Mouse (Mus musculus) kidney, postnatal 0 days (tissue): ENCODE measurements around the gene Zfp12. TPM values are rescaled to one million over a fixed set of nuclear protein-coding genes. Genes with fewer than 3 reads are reported as not detected.

Experiments used
- ATAC-seq: fragments of 200-750 bp; cut with Nextera tagmentation; replicated peaks from 2 replicates; pipeline ENCODE4 v1.8.0; 2017; ENCODE audit warnings: low read depth, moderate number of reproducible peaks, moderate TSS enrichment, moderate library complexity; ENCODE audit not compliant: low FRiP score
- DNase-seq: peaks from one replicate; pipeline ENCODE4 v3.0.0-alpha.2; 2016; ENCODE audit warnings: low spot score
- H3K27ac ChIP-seq: fragments of 300-500 bp; sonication (generic); 2 replicates; pipeline ENCODE4 v1.5.1; 2014; ENCODE audit warnings: mild to moderate bottlenecking
- H3K27me3 ChIP-seq: fragments of 300-500 bp; sonication (generic); 2 replicates; pipeline ENCODE4 v1.6.1; 2014; ENCODE audit warnings: low read length, mixed read lengths; ENCODE audit not compliant: insufficient read depth
- H3K36me3 ChIP-seq: fragments of 300-500 bp; sonication (generic); 2 replicates; pipeline ENCODE4 v1.6.1; 2014; ENCODE audit warnings: low read length, mixed read lengths; ENCODE audit not compliant: insufficient read depth
- H3K4me1 ChIP-seq: fragments of 300-500 bp; sonication (generic); replicated peaks from 2 replicates; pipeline ENCODE4 v1.6.1; 2014; ENCODE audit warnings: antibody characterized with exemption, low read length, mixed read lengths; ENCODE audit not compliant: insufficient read depth
- H3K4me2 ChIP-seq: fragments of 300-500 bp; sonication (generic); 2 replicates; pipeline ENCODE4 v1.6.1; 2014; ENCODE audit warnings: mild to moderate bottlenecking, low read length, moderate library complexity, mixed read lengths
- H3K4me3 ChIP-seq: fragments of 300-500 bp; sonication (generic); replicated peaks from 2 replicates; pipeline ENCODE4 v1.5.1; 2014; ENCODE audit warnings: low read depth, low read length
- H3K9ac ChIP-seq: fragments of 300-500 bp; sonication (generic); 2 replicates; pipeline ENCODE4 v1.6.1; 2014; ENCODE audit warnings: low read depth, low read length
- H3K9me3 ChIP-seq: fragments of 300-500 bp; sonication (generic); replicated peaks from 2 replicates; pipeline ENCODE4 v1.6.1; 2016; ENCODE audit warnings: low read length, inconsistent platforms, mixed read lengths
- CTCF ChIP-seq: IDR thresholded peaks from 2 replicates; pipeline ENCODE4 v1.5.1; 2016; ENCODE audit warnings: antibody characterized with exemption, low read depth, mild to moderate bottlenecking, moderate library complexity
- WGBS: fragments of 180-500 bp; shearing (Covaris S2); extraction: QIAGEN DNeasy Blood & Tissue Kit; methylation state at CpG from one replicate; pipeline ENCODE4 v1.1.7; 2014; 5-methylcytosine and 5-hydroxymethylcytosine counted together
- polyA plus RNA-seq: library from polyadenylated mRNA; unstranded; fragments of >200 nt; fragmentation: Nextera tagmentation; extraction: Ambion mirVana; gene quantifications from 2 replicates; pipeline ENCODE4 v1.2.1, GENCODE M21; 2015

The Zfp12 gene
- polyA plus RNA-seq, 1 experiment from 2014 or later, result 9.9 TPM

DNA sequence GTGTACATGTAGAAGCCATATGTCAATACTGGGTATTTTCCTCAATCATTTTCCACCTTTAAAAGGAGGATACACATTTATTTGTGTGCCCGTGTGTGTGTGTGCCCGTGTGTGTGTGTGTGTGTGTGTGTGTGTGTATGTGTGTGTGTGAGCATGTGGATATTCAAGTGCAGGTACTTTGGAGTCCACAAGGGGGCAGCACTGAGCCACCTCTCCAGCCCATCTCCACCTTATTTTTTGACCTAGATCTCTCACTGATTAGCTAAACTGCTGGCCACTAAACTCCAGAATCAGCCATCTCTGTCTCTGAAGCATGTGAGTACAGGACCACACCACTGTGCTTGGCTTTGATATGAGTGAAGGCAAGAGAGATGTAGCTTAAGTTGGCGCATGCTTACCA is 59.9 kb downstream of the Zfp12 start:
- Histone ChIP-seq H3K4me1 (peaks cover 10% of the 10 kb centered on the region; the same call in 1 of the 2 replicates), H3K36me3 (0 out of 2 replicates have a peak, but pooled peaks cover 3% of the 10 kb centered on the region), H3K27ac (no peak overlapping the region), H3K27me3 (peaks cover 16% of the 10 kb centered on the region; the same call in 1 of the 2 replicates), H3K4me2 (no peak overlapping the region), H3K9ac (no peak overlapping the region), H3K9me3 (no peaks in the 10 kb centered on the region), H3K4me3 (no peak overlapping the region)
- ATAC-seq (no peak), DNase-seq (no peak)
- TF ChIP-seq CTCF, result peak; percentile 49
- WGBS, result 96% methylated on average over 3 of the region's 3 CpGs

DNA sequence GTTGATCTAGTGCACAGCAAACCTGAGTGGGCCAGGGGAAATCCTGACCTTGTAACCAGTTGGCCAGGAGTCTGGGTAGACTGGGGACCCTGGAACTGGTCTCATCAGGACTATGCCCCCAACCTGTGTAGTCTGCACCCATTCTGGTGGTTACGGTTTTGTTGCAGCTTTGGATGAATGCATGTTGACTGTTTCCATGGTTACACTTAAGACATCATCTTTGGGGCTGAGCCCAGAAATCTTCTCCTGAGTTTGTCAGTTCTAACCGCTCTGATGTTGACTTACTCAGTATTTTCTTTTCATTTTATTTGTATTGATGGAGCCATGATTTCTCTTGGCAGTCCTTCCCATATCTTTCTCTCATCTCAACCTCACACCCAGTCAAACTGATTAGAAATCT is 60.4 kb downstream of the Zfp12 start:
- H3K27ac ChIP-seq, result no peak overlapping the region
- peaks cover 16% of the 10 kb centered on the region; the same call in 1 of the 2 replicates for H3K27me3 ChIP-seq
- H3K36me3 ChIP-seq, result 0 out of 2 replicates have a peak, but pooled peaks cover 3% of the 10 kb centered on the region
- TF ChIP-seq CTCF, result no peak
- WGBS, result 81% methylated on average over 2 of the region's 2 CpGs
- no peaks in the 10 kb centered on the region for H3K9me3 ChIP-seq
- no peak overlapping the region for H3K4me3 ChIP-seq
- ATAC-seq (no peak), DNase-seq (no peak)
- no peak overlapping the region for H3K4me2 ChIP-seq
- H3K4me1 ChIP-seq, result peaks cover 10% of the 10 kb centered on the region; the same call in 1 of the 2 replicates
- no peak overlapping the region for H3K9ac ChIP-seq

- peaks cover 8% of the 10 kb centered on the region; the same call in 1 of the 2 replicates for H3K4me1 ChIP-seq
- no peak overlapping the region for H3K27ac ChIP-seq
- ATAC-seq (no peak), DNase-seq (no peak)
- no peak for TF ChIP-seq CTCF
- no peaks in the 10 kb centered on the region for H3K9me3 ChIP-seq
- H3K27me3 ChIP-seq, result 0 out of 2 replicates have a peak, but pooled peaks cover 7% of the 10 kb centered on the region
- H3K36me3 ChIP-seq, result peaks cover 19% of the 10 kb centered on the region
- no peak overlapping the region for H3K4me3 ChIP-seq
- 87% methylated on average over 9 of the region's 9 CpGs for WGBS
- no peak overlapping the region for H3K4me2 ChIP-seq
- no peak overlapping the region for H3K9ac ChIP-seq
Measured at GRCm38 (mm10) chr5:143297986-143298385, 63.0 kb downstream of the Zfp12 start.

GRCm38 (mm10) chr5:143298391-143298790 is 63.4 kb downstream of the Zfp12 start:
- Histone ChIP-seq H3K36me3 (peaks cover 19% of the 10 kb centered on the region), H3K27me3 (0 out of 2 replicates have a peak, but pooled peaks cover 7% of the 10 kb centered on the region)
- ATAC-seq, result no peak

More at GRCm38 (mm10) chr5:143298391-143298790, 63.4 kb downstream of the Zfp12 start:
- Histone ChIP-seq H3K4me3 (no peak overlapping the region), H3K9me3 (no peaks in the 10 kb centered on the region), H3K4me1 (peaks cover 4% of the 10 kb centered on the region; the same call in 1 of the 2 replicates), H3K27ac (no peak overlapping the region), H3K4me2 (no peak overlapping the region), H3K9ac (no peak overlapping the region)
- no peak for DNase-seq
- TF ChIP-seq CTCF, result peak; percentile 45
- 97% methylated on average over 7 of the region's 7 CpGs for WGBS

Other genes with a start within 250 kb of the Zfp12 start
- 29.9 and 30.2 TPM in 2 replicates for gene Rnf216, start 122.2 kb upstream of the Zfp12 start, polyA plus RNA-seq
- gene Olfr718-ps1, start 87.6 kb upstream of the Zfp12 start, polyA plus RNA-seq, result not detected in 2 replicates
- gene Rbak, start 54.4 kb upstream of the Zfp12 start, polyA plus RNA-seq, result 6.6 and 7.8 TPM in 2 replicates
- not detected in 2 replicates for gene Spdye4b, start 54.1 kb upstream of the Zfp12 start, polyA plus RNA-seq
- gene Spdye4a, start 8.3 kb upstream of the Zfp12 start, polyA plus RNA-seq, result not detected in 2 replicates
- gene Zfp316, start 34.9 kb downstream of the Zfp12 start, polyA plus RNA-seq, result 3.1 and 3.4 TPM in 2 replicates
- 0.09 and 0.14 TPM in 2 replicates for gene Zfp853, start 58.5 kb downstream of the Zfp12 start, polyA plus RNA-seq
- 27.8 and 30.9 TPM in 2 replicates for gene E130309D02Rik, start 80.2 kb downstream of the Zfp12 start, polyA plus RNA-seq
- 87.6 and 91.2 TPM in 2 replicates for gene Zdhhc4, start 94.1 kb downstream of the Zfp12 start, polyA plus RNA-seq
- 0.03 TPM in 1 of 2 replicates, not detected in the other for gene Grid2ip, start 122.2 kb downstream of the Zfp12 start, polyA plus RNA-seq
- gene Kdelr2, start 168.7 kb downstream of the Zfp12 start, polyA plus RNA-seq, result 319 and 337 TPM in 2 replicates
- 4.9 and 5.2 TPM in 2 replicates for gene Daglb, start 229.4 kb downstream of the Zfp12 start, polyA plus RNA-seq